Mouse (Mus musculus) testis, adult 2 months (tissue): ENCODE measurements around the gene Slc25a4.
"Not testable (repeated sequence)": the region's sequence is repeated elsewhere in the genome, so short reads cannot be mapped to it uniquely, and the experiment has no call there.

Source experiments
- CTCF ChIP-seq: fragments of 200-500 bp; IDR thresholded peaks from 2 replicates; pipeline ENCODE4 v1.5.1; 2012; ENCODE audit warnings: low read depth, mild to moderate bottlenecking, inconsistent platforms, low read length, moderate library complexity; ENCODE audit not compliant: control insufficient read depth, insufficient read depth, insufficient replicate concordance
- POLR2A ChIP-seq: fragments of 200-500 bp; IDR thresholded peaks from 2 replicates; pipeline ENCODE4 v1.6.1; 2012; ENCODE audit warnings: low read depth, mild to moderate bottlenecking, inconsistent platforms, low read length, moderate library complexity; ENCODE audit not compliant: control insufficient read depth

DNA sequence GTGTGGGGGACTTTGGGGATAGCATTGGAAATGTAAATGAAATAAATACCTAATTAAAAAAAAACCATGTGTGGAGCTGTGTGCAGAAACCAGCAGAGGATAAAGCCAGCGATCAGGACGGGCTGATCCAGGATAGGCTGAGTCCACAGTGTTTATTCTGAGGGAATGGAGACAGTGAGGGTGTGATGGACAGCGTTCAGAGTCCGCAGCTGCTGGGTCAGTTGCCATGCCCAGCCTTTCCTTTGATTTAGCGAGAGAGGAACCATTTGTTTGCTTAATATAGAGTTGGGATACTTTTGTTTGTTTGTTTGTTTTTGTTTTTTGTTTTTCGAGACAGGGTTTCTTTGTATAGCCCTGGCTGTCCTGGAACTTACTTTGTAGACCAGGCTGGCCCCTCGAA lies 20.9 kb upstream of the Slc25a4 start:
- not testable (repeated sequence) for TF ChIP-seq CTCF, POLR2A
